Mouse (Mus musculus) retina, adult 2 months (tissue): ENCODE data around the gene Skap2.

Source experiments
- DNase-seq: peaks from one replicate; pipeline ENCODE4 v3.0.0-alpha.2; 2012; ENCODE audit warnings: low read depth, low spot score

The Skap2 gene

GRCm38 (mm10) chr6:52005616-52005962, 6.8 kb downstream of the Skap2 start:
- DNase-seq, result no peak

DNA sequence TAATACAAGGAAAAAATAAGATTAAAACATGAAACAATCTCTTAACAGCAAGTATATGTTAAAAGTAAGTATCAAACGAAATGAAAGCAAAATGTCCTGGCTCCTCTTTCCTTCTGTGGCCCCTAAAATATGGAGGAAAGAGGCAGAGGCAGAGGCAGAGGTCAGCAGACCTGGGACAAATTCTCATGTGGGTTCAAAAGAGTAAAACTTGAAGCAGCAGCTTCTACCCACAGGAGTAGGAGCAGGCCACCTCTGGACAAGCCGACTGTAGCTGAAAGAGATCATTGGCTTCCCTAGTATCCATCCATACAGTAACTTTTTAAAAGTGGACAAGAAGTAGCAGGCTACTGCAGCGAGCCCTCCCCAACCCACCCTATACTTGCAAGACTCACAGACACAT, 7.4 kb downstream of the Skap2 start:
- DNase-seq, result no peak

- DNase-seq, result no peak
Measured at GRCm38 (mm10) chr6:52002676-52003075, 9.7 kb downstream of the Skap2 start.

- DNase-seq, result no peak
Measured at GRCm38 (mm10) chr6:51999157-51999478, 13.2 kb downstream of the Skap2 start.

- DNase-seq, result no peak
Measured at GRCm38 (mm10) chr6:51998409-51999156, 13.8 kb downstream of the Skap2 start.

- DNase-seq, result no peak
Measured at GRCm38 (mm10) chr6:51987999-51988398, 24.4 kb downstream of the Skap2 start.

DNA sequence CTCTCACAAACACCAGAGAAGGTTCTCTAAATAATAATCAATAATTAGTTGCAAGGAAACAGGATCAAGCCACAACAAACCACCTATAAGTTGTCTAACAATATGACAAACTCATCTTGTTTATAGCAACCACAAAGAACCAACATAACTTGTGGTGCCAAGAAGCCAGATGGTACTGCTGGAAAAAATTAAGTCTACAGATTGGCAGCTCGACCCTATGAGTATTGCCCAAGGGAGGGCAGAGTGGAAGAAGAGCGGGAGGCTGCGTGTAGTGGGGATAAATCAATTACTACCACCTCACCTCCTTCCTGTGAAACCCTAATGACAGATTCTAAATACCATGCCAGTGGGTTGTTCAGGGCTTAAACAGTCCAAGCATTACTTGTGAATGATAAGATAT, 34.7 kb downstream of the Skap2 start:
- DNase-seq, result no peak

DNA sequence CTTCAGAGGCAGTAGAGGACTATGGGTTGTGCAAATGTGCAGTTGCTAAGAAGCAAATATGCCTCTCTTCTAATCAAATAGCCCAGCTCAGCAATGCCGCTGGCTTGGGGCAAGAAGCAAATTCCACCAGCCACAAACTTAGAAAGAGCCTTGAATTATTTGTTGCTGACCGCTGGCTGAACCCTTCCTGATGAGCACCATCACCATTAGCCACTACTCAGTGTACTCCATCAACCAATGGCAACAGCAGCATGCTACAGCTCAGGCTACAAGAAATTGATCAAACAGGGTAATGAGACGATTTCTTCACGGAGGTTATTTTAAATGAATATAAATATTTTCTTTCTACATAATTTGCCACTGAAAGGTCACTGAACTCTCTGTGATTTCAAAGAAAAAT, 36.6 kb downstream of the Skap2 start:
- no peak for DNase-seq

DNA sequence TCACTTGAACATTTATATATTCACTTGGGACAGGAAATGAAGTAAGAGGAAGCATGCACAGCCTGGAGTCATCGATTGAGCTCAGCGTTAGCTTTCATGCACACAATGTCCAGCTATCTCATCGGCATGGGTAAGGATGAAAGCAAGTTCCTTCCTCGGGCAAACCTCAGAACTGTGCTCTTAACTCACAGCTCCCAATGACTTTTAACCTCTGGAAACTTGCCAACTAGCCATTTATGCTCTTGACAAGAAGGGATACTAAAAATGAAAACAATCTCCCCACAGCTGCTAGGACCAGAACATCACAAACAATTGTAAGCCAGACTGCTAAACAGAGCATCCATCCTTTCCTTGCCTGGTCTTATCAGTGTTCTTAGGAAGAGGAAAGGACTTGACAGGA, 53.4 kb downstream of the Skap2 start:
- DNase-seq, result no peak

GRCm38 (mm10) chr6:51956048-51956792, 56.1 kb downstream of the Skap2 start:
- no peak for DNase-seq

DNA sequence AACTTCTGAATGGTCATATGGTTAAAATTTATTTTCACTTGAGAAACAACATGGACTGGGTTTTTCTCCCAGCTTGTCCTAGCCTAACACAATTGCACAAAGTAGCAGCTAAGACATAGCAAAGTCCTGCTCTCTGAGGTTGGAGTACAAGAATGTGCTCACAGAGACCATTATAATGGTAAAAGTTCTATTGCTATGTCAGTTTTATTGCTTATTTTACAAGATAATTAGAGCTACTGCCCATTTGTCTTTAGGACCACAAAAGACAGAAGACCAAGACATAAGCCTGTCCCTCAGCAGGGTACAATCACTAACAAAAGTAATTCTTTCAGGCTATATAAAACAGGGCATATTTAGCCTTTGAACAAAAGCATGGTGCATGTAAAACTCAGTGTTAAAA, 64.7 kb downstream of the Skap2 start:
- DNase-seq, result no peak

- DNase-seq, result no peak
Measured at GRCm38 (mm10) chr6:51944916-51945315, 67.4 kb downstream of the Skap2 start.

- DNase-seq, result no peak
Measured at GRCm38 (mm10) chr6:51933998-51934397, 78.4 kb downstream of the Skap2 start.

GRCm38 (mm10) chr6:51933034-51933611, 79.2 kb downstream of the Skap2 start:
- peak; percentile 38 for DNase-seq

DNA sequence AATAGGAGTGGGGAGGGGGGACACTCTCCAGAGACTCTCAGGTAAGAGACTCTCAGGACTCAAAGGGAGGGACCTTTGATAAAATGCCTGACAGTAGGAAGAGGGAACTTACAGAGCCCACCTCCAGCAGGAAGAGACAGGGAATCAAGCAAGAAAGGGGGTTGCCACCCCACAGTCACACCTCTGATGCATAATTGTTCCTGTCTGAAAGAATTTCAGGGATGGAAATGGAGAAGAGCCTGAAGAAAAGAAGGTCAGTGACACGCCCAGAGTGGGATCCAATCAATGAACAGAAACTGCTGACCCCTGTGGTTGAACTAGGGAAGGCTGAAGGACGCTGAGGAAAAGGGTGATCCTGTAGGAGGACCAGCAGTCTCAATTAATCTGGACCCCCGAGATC, 85.2 kb downstream of the Skap2 start:
- DNase-seq, result no peak

DNA sequence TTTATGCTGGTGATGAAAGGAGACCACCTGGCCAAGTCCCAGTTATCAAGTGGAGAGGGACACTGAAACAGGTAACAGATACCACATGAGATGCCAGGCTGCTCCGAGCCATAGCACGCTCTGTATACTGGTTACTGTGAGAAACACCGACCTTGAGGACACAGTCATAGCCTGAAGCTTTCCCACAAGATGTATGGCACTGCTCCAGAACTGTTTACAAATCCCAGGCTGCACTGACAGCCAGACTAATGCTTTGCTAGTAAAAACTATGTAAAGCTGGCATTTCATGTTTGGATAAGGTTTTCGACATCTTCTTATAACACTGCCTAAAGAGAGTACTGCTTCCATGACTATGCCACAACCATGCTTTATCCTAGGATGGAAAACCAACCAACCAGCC, 90.5 kb downstream of the Skap2 start:
- no peak for DNase-seq

- no peak for DNase-seq
Measured at GRCm38 (mm10) chr6:51908495-51908894, 103.9 kb downstream of the Skap2 start.

GRCm38 (mm10) chr6:51905659-51906058, 106.7 kb downstream of the Skap2 start:
- DNase-seq, result no peak

DNA sequence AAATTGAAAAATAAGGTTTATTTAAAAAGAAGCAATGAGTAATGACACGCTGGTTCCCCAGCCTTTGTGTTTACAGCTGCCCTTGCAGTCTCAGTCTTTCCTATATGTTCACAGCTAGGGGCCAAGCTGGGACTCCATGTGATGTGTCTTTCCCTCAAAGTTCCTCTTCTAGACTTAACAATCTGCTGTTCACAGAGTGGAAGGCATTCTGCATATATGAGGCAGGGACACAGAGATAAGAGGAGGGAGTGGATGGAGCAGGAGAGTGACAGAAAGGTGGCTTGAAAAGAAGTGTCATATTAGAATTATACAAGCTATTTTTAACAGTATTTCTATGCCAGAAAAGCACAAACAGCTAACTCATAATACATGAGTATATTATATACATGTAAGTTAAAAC, 110.8 kb downstream of the Skap2 start:
- no peak for DNase-seq

GRCm38 (mm10) chr6:51898318-51898994, 113.9 kb downstream of the Skap2 start:
- no peak for DNase-seq

DNA sequence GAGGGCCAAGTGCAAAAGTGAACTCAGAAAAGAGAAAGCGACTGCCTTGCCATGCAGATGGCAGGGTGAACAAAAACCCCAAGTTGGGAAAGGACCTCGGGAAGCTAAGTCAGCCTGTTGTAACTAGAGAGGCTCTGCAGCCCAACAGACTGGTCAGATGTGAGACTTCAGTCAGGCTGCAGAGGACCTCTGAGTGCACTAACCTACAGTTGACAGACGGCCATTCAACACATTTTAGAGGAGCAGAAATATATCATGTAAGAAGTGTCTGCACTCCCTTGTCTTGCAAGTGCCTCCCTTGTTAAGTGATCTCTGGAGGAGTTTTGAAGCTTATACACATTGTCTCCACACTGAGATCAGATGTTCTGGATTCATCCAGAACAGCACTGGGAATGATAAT, 116.6 kb downstream of the Skap2 start:
- DNase-seq, result no peak

- no peak for DNase-seq
Measured at GRCm38 (mm10) chr6:51894717-51895116, 117.6 kb downstream of the Skap2 start.

DNA sequence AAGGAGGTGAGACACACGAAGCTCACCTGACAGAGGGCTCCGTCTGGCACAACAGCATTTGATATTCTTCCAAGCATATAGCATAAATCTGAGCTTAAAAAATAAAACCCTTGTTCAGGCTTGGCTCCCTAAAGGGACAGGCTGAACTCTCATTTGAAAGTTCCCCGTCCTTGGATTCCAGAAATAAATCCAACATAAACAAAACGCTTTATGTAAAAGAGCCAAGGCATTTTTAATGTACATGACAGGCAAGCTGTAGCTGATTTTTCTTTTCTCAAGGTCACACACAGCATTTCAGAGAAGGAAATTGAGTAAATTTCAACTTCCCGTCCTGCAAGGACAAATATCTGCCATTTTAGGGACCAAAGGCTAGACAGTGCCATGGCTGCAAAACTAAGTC, 122.0 kb downstream of the Skap2 start:
- DNase-seq, result no peak
